Mouse (Mus musculus): ENCODE data around the gene Gtpbp1. TPM values are rescaled to one million over a fixed set of nuclear protein-coding genes. Genes with fewer than 3 reads are reported as not detected.

Gene Gtpbp1
- 74.4 and 157 TPM in 2 replicates for polyA plus RNA-seq (2012; ENCODE audit: low replicate concordance)

GRCm38 (mm10) chr15:79690426-79691022 lies at the start of gene Gtpbp1:
TSS of gene Gtpbp1 (plus strand) at chr15:79690845.

GRCm38 (mm10) chr15:79658531-79659375 lies 31.9 kb upstream of the Gtpbp1 start, which contains the start of the genes Fam227a and Cby1:
TSS of gene Fam227a (minus strand) at chr15:79658956.
TSS of gene Cby1 (plus strand) at chr15:79659199.

DNA sequence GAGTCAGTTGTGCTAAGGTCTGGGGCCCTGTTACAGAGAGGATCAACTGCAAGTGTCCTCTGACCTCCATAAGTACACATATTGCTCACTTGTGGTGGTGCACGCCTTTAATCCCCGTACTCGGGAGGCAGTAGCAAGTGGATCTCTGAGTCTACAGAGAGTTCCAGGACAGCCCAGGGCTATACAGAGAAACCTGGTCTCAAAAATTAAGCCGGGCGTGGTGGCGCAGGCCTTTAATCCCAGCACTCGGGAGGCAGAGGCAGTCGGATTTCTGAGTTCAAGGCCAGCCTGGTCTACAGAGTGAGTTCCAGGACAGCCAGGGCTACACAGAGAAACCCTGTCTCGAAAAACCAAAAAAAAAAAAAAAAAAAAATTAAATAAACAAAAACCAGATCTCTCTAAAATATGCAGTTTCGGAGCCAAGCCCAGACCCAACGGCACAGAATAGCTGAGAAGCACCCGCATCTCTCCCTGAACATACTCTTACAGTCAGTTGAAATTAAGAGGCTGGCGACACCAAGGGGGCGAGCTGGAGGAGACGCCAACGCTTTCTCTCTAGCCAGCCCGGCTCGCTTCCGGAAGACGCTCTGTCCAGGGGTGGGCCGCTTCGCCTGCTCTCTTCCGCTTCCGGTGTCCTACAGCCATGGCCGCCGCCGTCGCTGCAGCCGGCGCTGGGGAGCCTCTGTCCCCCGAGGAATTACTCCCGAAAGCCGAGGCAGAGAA lies 20.2 kb upstream of the Gtpbp1 start, which contains the start of gene Tomm22:
TSS of gene Tomm22 (plus strand) at position 613 of the 723 bp plus-strand sequence.

GRCm38 (mm10) chr15:79687646-79688267 lies 2.9 kb upstream of the Gtpbp1 start, which contains the start of gene Josd1:
TSS of gene Josd1 (minus strand) at chr15:79687919.

DNA sequence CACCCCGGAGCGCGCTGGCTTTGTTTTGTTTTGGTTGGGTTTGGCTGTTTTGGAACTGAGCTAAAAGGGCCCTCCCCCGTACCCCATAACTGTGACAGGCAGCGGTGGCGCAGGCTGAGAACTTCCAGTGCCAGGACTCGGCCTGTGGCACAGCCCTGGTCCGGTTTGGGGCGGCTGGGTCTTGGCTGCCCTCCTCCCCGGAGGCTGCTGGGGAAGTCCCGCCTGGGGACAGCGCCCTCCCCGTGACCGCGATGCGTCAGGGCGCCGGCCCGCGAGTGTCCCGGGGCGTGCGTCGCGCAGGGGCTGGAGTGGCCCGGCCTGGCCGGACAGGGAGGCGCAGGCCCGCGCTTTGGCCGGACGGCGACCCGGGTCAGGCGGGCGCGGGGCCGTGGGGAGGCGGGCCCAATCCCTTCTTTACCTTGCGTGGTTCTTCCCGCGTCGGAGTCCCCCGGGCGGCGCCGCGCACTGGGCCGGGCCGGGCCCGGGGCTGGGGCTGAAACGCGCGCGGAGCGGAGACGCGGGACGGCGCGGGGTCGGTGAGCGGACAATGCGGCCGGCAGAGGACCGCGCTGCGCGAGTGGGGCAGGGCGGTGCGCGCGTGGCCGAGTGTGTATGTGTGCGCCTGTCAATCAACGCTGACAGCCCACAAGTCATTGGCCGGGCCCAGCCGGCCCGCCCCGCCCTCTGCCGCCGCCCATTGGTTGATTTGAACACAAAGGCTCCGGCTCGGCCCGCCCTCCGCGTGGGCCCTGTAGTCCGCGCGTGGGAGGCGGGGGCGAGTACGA lies 51.5 kb downstream of the Gtpbp1 start, which contains the start of gene Sun2:
TSS of gene Sun2 (minus strand) at position 616 of the 785 bp plus-strand sequence.

Other genes with a start within 250 kb of the Gtpbp1 start
- gene Csnk1e, start 235.3 kb upstream of the Gtpbp1 start, polyA plus RNA-seq (2012; ENCODE audit: low replicate concordance): 35.8 and 87.8 TPM in 2 replicates
- gene Kcnj4, start 185.6 kb upstream of the Gtpbp1 start, polyA plus RNA-seq (2012; ENCODE audit: low replicate concordance): not detected in 2 replicates
- gene Kdelr3, start 174.4 kb upstream of the Gtpbp1 start, polyA plus RNA-seq (2012; ENCODE audit: low replicate concordance): 0.08 TPM in 1 of 2 replicates, not detected in the other
- gene Ddx17, start 144.1 kb upstream of the Gtpbp1 start, polyA plus RNA-seq (2012; ENCODE audit: low replicate concordance): 92.9 and 168 TPM in 2 replicates
- not detected in 2 replicates for gene Dmc1, start 85.7 kb upstream of the Gtpbp1 start, polyA plus RNA-seq (2012; ENCODE audit: low replicate concordance)
- 0.11 and 0.62 TPM in 2 replicates for gene Fam227a, start 31.9 kb upstream of the Gtpbp1 start, polyA plus RNA-seq (2012; ENCODE audit: low replicate concordance)
- gene Cby1, start 31.6 kb upstream of the Gtpbp1 start, polyA plus RNA-seq (2012; ENCODE audit: low replicate concordance): 33.7 and 37.4 TPM in 2 replicates
- gene Tomm22, start 20.0 kb upstream of the Gtpbp1 start, polyA plus RNA-seq (2012; ENCODE audit: low replicate concordance): 59.5 and 61.4 TPM in 2 replicates
- gene Josd1, start 2.9 kb upstream of the Gtpbp1 start, polyA plus RNA-seq (2012; ENCODE audit: low replicate concordance): 11.0 and 24.6 TPM in 2 replicates
- 323 and 388 TPM in 2 replicates for gene Sun2, start 51.7 kb downstream of the Gtpbp1 start, polyA plus RNA-seq (2012; ENCODE audit: low replicate concordance)
- gene Dnal4, start 87.0 kb downstream of the Gtpbp1 start, polyA plus RNA-seq (2012; ENCODE audit: low replicate concordance): 23.9 and 28.1 TPM in 2 replicates
- 0.74 and 2.1 TPM in 2 replicates for gene Nptxr, start 113.9 kb downstream of the Gtpbp1 start, polyA plus RNA-seq (2012; ENCODE audit: low replicate concordance)
- 0.33 and 3.0 TPM in 2 replicates for gene Npcd, start 143.4 kb downstream of the Gtpbp1 start, polyA plus RNA-seq (2012; ENCODE audit: low replicate concordance)
- gene Cbx6, start 143.8 kb downstream of the Gtpbp1 start, polyA plus RNA-seq (2012; ENCODE audit: low replicate concordance): 27.1 and 46.2 TPM in 2 replicates
- gene Apobec3, start 200.8 kb downstream of the Gtpbp1 start, polyA plus RNA-seq (2012; ENCODE audit: low replicate concordance): 3.6 and 7.4 TPM in 2 replicates